Mouse (Mus musculus): Measurements from ENCODE around the gene Ccnb1. TPM values are rescaled to one million over a fixed set of nuclear protein-coding genes. Genes with fewer than 3 reads are reported as not detected.
"Not testable (repeated sequence)": the region's sequence is repeated elsewhere in the genome, so short reads cannot be mapped to it uniquely, and the experiment has no call there.

Ccnb1 gene
- polyA plus RNA-seq (2015; fragmentation: Nextera tagmentation; extraction: Ambion mirVana) = 223 and 233 TPM in 2 replicates

GRCm38 (mm10) chr13:100786414-100786867 lies at the start of gene Ccnb1:
Gene Ccnb1, minus strand, starts transcription at chr13:100786570.
- peak; percentile 95 for DNase-seq (ENCODE audit: low spot score)

GRCm38 (mm10) chr13:100834777-100835176 lies 48.4 kb upstream of the Ccnb1 start:
- no peak for DNase-seq (ENCODE audit: low spot score)

GRCm38 (mm10) chr13:100833640-100834002 lies 47.3 kb upstream of the Ccnb1 start:
- DNase-seq (ENCODE audit: low spot score) = no peak

GRCm38 (mm10) chr13:100832741-100833639 lies 46.6 kb upstream of the Ccnb1 start, which contains the start of gene Slc30a5:
Gene Slc30a5, minus strand, starts transcription at chr13:100833427.
- DNase-seq (ENCODE audit: low spot score) = peak; percentile 100

DNA sequence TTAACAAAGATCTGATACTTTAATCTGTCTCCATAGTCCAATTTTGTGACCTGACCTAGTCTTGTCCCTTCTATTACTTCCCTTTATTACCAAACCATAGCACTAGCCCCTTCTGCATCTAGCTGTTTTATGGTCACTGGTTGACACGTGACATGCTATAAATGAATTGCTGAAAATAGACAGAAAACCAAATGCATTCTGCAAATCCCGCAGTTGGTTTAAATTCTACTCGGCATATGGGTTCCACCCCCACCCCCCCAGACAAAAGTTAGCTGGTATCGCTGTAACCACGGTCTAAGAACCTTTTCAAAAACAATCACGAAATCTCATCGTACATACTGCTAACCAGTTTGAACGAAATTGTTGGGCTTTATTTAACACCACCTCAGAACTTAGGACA lies 45.8 kb upstream of the Ccnb1 start:
- no peak for DNase-seq (ENCODE audit: low spot score)

GRCm38 (mm10) chr13:100831123-100831522 lies 44.8 kb upstream of the Ccnb1 start:
- no peak for DNase-seq (ENCODE audit: low spot score)

GRCm38 (mm10) chr13:100825627-100826410 lies 39.4 kb upstream of the Ccnb1 start:
- DNase-seq (ENCODE audit: low spot score) = no peak

GRCm38 (mm10) chr13:100824916-100825315 lies 38.5 kb upstream of the Ccnb1 start:
- DNase-seq (ENCODE audit: low spot score) = no peak

DNA sequence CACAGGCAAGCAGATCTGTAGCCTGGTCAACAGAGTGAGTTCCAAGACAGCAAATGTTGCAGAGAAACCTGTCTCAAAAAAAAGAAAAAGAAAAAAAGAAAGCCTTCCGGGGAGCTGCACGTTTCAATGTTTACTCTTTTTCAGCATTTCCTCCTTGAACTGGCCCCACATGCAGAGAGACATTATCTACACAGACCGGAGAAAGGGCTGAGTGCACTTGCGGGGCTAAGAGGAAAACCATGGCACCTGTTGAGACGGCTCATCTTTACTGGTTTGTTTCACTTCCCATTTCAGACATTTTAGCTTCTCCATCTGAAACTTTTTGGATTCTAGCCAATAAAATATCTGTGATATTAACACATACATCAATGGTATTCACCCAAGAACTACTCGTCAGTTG lies 37.9 kb upstream of the Ccnb1 start:
- peak; percentile 17 for DNase-seq (ENCODE audit: low spot score)

GRCm38 (mm10) chr13:100823863-100824262 lies 37.5 kb upstream of the Ccnb1 start:
- no peak for DNase-seq (ENCODE audit: low spot score)

GRCm38 (mm10) chr13:100814451-100814850 lies 28.1 kb upstream of the Ccnb1 start:
- no peak for DNase-seq (ENCODE audit: low spot score)

GRCm38 (mm10) chr13:100805776-100806175 lies 19.4 kb upstream of the Ccnb1 start:
- peak; percentile 31 for DNase-seq (ENCODE audit: low spot score)

GRCm38 (mm10) chr13:100797171-100797570 lies 10.8 kb upstream of the Ccnb1 start:
- DNase-seq (ENCODE audit: low spot score) = no peak

DNA sequence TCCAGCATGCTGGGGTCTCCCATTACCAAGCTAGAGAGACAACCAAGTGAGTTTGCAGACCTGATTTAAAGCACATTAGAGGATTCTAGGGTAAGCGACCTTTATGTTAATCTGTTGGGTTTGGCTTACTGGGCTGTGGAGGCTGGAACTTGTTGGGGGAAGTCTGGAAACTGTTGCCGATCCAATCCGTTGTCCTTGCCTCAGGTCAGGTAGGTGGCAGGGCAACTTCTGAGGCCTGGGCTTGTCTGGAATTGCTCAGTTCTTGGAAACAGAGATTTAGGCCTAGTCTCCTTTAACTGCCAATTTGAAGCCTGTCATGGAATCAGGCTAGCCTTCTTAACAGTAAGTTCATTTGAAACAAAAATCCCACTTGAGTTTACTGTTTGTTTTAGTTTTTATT lies 2.7 kb upstream of the Ccnb1 start:
- no peak for DNase-seq (ENCODE audit: low spot score)

DNA sequence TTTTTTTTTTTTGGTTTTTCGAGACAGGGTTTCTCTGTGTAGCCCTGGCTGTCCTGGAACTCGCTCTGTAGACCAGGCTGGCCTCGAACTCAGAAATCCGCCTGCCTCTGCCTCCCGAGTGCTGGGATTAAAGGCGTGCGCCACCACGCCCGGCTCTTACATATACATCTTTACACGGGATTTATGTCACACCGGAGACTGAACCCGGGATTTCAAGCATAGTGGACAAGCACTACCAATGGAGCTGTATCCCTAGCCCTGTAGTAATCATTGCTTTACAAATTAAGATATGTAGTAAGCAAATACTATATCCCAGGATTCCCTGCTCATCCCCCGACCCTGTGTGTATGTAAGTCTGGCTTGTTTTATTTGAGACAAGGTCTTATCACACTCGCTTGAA lies 1.7 kb upstream of the Ccnb1 start:
- DNase-seq (ENCODE audit: low spot score) = not testable (repeated sequence)

DNA sequence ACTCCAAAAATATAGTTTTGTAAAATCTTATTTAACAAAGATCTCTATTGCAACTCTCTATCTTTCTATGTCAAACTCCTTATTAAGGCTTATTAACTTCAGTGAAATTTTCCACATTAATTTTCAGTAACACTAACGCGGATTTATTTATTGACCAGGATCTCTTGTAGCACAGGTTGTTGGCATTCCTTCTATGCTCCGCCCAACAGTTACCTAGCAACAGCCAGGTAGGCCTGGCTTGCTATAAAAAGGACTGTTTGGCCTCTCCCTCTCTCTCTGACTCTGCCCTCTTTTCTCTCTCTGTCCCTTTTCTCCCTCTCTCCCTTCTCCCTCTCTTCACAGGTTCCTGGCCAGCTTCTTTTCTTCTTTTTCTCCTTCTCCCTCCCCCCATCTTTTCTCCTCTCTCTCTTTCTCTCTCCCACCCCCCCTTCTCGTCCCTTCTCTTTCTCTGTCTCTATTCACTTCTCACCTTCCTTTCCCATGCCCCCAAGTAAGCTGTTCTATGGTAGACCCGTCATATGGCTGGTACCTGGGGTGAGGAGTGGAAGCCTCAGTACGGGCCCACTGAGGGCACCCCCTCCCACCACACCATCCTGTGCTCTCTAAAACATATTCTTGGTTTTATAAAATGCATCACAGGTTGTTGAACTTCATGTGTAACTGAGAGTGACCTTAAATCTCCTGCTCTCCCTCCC lies 1.1 kb upstream of the Ccnb1 start:
- no peak for DNase-seq (ENCODE audit: low spot score)

GRCm38 (mm10) chr13:100785806-100786413 lies 460 bp downstream of the Ccnb1 start:
- peak; percentile 42 for DNase-seq (ENCODE audit: low spot score)

- no peak for DNase-seq (ENCODE audit: low spot score)
Measured at GRCm38 (mm10) chr13:100777491-100777890, 8.9 kb downstream of the Ccnb1 start.

DNA sequence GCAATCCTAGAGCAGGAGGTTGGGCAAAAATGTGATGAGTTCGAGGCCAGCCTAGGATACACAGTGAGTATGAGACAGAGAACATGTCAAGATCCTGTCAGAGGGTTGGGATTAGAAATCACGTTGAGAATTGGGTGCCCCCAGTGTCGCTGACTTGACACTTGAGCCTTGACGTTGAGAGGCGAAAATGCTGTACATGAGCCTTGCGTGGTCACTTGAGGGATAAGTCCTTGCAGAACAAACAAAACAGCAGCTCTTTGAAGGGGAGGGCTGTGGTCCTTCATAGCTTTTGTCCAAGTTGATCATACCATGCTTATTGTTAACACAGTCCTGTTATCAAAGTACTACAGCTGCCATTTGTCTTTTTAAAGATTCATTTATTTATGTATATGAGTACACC lies 9.7 kb downstream of the Ccnb1 start:
- no peak for DNase-seq (ENCODE audit: low spot score)

DNA sequence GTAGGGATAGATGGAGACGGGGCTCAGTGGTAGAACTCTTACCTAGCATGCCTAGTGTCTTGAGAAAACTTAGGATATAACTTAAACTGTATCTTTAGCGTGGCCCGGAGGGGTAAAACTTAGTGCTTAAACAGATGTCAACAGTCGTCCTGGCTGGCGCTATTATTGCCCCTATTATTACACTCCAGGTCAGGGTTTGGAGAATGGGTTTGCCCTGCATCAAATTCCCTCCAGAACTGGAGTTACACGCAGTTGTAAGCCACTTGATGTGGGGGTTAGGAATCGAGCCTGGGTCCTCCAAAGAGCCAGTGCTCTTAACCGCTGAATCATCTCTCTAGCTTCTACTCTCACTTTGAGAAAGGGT lies 10.3 kb downstream of the Ccnb1 start:
- no peak for DNase-seq (ENCODE audit: low spot score)

All from thymus, postnatal 0 days (tissue).